Mouse (Mus musculus): ENCODE measurements around the gene Ccm2. TPM values are rescaled to one million over a fixed set of nuclear protein-coding genes. Genes with fewer than 3 reads are reported as not detected.

Gene Ccm2
- polyA plus RNA-seq, 1 experiment from 2014 or later: 87.6 TPM

- Histone ChIP-seq H3K9me3 (ENCODE audit: control insufficient read depth, low read length) (no peaks in the 10 kb centered on the region), H3K9ac (replicated peaks; ENCODE audit: low read depth, low read length) (no peak overlapping the region), H3K27me3 (ENCODE audit: control insufficient read depth, insufficient read depth, low read length) (no peaks in the 10 kb centered on the region), H3K36me3 (ENCODE audit: control insufficient read depth, insufficient read depth, low read length) (peaks cover 38% of the 10 kb centered on the region), H3K4me2 (ENCODE audit: low read depth, low read length) (no peak overlapping the region), H3K4me3 (ENCODE audit: low read depth, low read length) (no peak overlapping the region), H3K4me1 (ENCODE audit: control insufficient read depth, insufficient read depth, low read length) (peaks cover 31% of the 10 kb centered on the region), H3K27ac (ENCODE audit: low read depth, low read length) (peak overlapping the region; percentile 78)
- 61% methylated on average over 7 of the region's 7 CpGs for WGBS
- 0 out of 2 replicates have a peak, but pooled peaks have one; percentile 0 for ATAC-seq (ENCODE audit: low read depth)
Observed at GRCm38 (mm10) chr11:6597523-6597922, 50.8 kb downstream of the Ccm2 start.

GRCm38 (mm10) chr11:6598191-6598889, 51.7 kb downstream of the Ccm2 start:
- 61% methylated on average over 19 of the region's 19 CpGs for WGBS
- Histone ChIP-seq H3K4me1 (ENCODE audit: control insufficient read depth, insufficient read depth, low read length) (peaks cover 38% of the 10 kb centered on the region), H3K4me3 (ENCODE audit: low read depth, low read length) (0 out of 2 replicates have a peak overlapping the region, but pooled peaks have one; percentile 18), H3K27ac (ENCODE audit: low read depth, low read length) (peak overlapping the region; percentile 78), H3K27me3 (ENCODE audit: control insufficient read depth, insufficient read depth, low read length) (no peaks in the 10 kb centered on the region), H3K9ac (replicated peaks; ENCODE audit: low read depth, low read length) (peak overlapping the region; percentile 52), H3K9me3 (ENCODE audit: control insufficient read depth, low read length) (no peaks in the 10 kb centered on the region), H3K36me3 (ENCODE audit: control insufficient read depth, insufficient read depth, low read length) (peaks cover 39% of the 10 kb centered on the region), H3K4me2 (ENCODE audit: low read depth, low read length) (peak overlapping the region; percentile 50)
- ATAC-seq (ENCODE audit: low read depth): peak; percentile 3; the same call in 1 of the 2 replicates

DNA sequence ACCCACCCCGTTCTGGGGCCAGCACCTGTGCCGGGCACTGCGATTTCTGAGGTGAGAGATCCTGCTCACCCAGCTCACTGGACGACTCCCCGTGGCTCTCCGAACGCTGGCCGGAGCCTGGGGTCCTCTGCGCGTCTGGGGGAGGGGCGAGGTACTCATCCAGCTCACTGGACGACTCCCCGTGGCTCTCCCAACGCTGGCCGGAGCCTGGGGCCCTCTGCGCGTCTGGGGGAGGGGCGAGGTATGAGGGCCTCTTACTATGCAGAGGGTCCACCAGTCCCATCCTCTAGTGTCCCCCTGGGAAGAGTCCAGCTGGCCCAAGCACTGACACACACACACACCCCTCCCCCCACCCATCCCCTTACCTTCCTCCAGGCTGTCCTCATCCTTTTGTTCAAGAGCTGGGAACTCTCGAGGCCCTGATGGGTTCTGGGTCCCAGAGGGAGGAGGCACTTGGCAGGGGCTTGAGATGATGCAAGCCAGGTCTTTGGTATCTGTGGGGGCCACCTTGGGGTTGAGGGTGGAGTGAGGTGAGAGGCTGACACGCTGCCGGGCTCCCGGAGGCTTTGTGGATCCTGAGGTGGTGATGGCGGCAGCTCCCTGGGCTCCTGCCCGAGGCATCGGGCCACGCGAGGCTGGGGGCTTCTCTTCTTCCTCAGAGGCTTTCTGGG, 52.5 kb downstream of the Ccm2 start:
- H3K27ac ChIP-seq (ENCODE audit: low read depth, low read length): peak overlapping the region; percentile 78
- ATAC-seq (ENCODE audit: low read depth): peak; percentile 32
- H3K9ac ChIP-seq (replicated peaks; ENCODE audit: low read depth, low read length): peak overlapping the region; percentile 52
- peak overlapping the region; percentile 18; the same call in 1 of the 2 replicates for H3K4me3 ChIP-seq (ENCODE audit: low read depth, low read length)
- H3K4me2 ChIP-seq (ENCODE audit: low read depth, low read length): peak overlapping the region; percentile 50
- peaks cover 39% of the 10 kb centered on the region for H3K36me3 ChIP-seq (ENCODE audit: control insufficient read depth, insufficient read depth, low read length)
- no peaks in the 10 kb centered on the region for H3K9me3 ChIP-seq (ENCODE audit: control insufficient read depth, low read length)
- no peaks in the 10 kb centered on the region for H3K27me3 ChIP-seq (ENCODE audit: control insufficient read depth, insufficient read depth, low read length)
- WGBS: 8% methylated on average over 22 of the region's 27 CpGs
- H3K4me1 ChIP-seq (ENCODE audit: control insufficient read depth, insufficient read depth, low read length): peaks cover 46% of the 10 kb centered on the region

- WGBS: 76% methylated on average over 6 of the region's 6 CpGs
- Histone ChIP-seq H3K4me1 (ENCODE audit: control insufficient read depth, insufficient read depth, low read length) (peaks cover 52% of the 10 kb centered on the region), H3K4me3 (ENCODE audit: low read depth, low read length) (no peak overlapping the region), H3K9me3 (ENCODE audit: control insufficient read depth, low read length) (no peaks in the 10 kb centered on the region), H3K4me2 (ENCODE audit: low read depth, low read length) (peak overlapping the region; percentile 50; the same call in 1 of the 2 replicates), H3K27me3 (ENCODE audit: control insufficient read depth, insufficient read depth, low read length) (no peaks in the 10 kb centered on the region), H3K9ac (replicated peaks; ENCODE audit: low read depth, low read length) (no peak overlapping the region), H3K36me3 (ENCODE audit: control insufficient read depth, insufficient read depth, low read length) (peaks cover 35% of the 10 kb centered on the region), H3K27ac (ENCODE audit: low read depth, low read length) (peak overlapping the region; percentile 78)
- ATAC-seq (ENCODE audit: low read depth): peak; percentile 15; the same call in 1 of the 2 replicates
Observed at GRCm38 (mm10) chr11:6599831-6600230, 53.1 kb downstream of the Ccm2 start.

- Histone ChIP-seq H3K4me1 (ENCODE audit: control insufficient read depth, insufficient read depth, low read length) (peaks cover 52% of the 10 kb centered on the region), H3K9me3 (ENCODE audit: control insufficient read depth, low read length) (no peaks in the 10 kb centered on the region), H3K4me2 (ENCODE audit: low read depth, low read length) (no peak overlapping the region; the same call in 1 of the 2 replicates), H3K27ac (ENCODE audit: low read depth, low read length) (peak overlapping the region; percentile 78; the same call in 1 of the 2 replicates), H3K9ac (replicated peaks; ENCODE audit: low read depth, low read length) (no peak overlapping the region), H3K4me3 (ENCODE audit: low read depth, low read length) (no peak overlapping the region), H3K36me3 (ENCODE audit: control insufficient read depth, insufficient read depth, low read length) (peaks cover 35% of the 10 kb centered on the region), H3K27me3 (ENCODE audit: control insufficient read depth, insufficient read depth, low read length) (no peaks in the 10 kb centered on the region)
- 86% methylated on average over 8 of the region's 8 CpGs for WGBS
- no peak for ATAC-seq (ENCODE audit: low read depth)
Observed at GRCm38 (mm10) chr11:6600284-6600944, 53.7 kb downstream of the Ccm2 start.

GRCm38 (mm10) chr11:6601649-6602480, 55.2 kb downstream of the Ccm2 start:
- no peak overlapping the region for H3K4me2 ChIP-seq (ENCODE audit: low read depth, low read length)
- H3K4me3 ChIP-seq (ENCODE audit: low read depth, low read length): no peak overlapping the region
- no peaks in the 10 kb centered on the region for H3K27me3 ChIP-seq (ENCODE audit: control insufficient read depth, insufficient read depth, low read length)
- WGBS: 73% methylated on average over 20 of the region's 20 CpGs
- no peaks in the 10 kb centered on the region for H3K9me3 ChIP-seq (ENCODE audit: control insufficient read depth, low read length)
- ATAC-seq (ENCODE audit: low read depth): no peak
- H3K36me3 ChIP-seq (ENCODE audit: control insufficient read depth, insufficient read depth, low read length): peaks cover 30% of the 10 kb centered on the region
- H3K27ac ChIP-seq (ENCODE audit: low read depth, low read length): no peak overlapping the region
- H3K9ac ChIP-seq (replicated peaks; ENCODE audit: low read depth, low read length): peak overlapping the region; percentile 17; the same call in 1 of the 2 replicates
- peaks cover 52% of the 10 kb centered on the region for H3K4me1 ChIP-seq (ENCODE audit: control insufficient read depth, insufficient read depth, low read length)

DNA sequence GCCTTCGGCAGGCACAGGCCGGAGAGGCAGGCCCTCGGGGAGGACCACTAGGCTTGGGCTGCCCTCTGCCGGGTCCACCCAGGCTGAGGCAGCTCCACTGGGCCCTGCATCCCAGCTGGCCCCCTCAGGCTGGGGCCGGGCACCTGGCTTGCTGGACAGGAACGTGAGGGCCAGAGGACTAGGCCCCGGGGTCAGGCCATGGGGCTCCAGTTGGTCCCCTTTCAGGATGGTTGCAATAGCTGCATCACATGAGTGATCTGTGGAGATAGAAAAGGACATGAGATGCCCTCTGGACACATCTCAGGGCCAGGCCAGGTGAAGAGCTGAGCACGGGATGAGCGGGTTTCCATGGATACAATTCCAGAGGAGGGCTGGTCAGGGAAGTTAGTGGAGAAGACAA, 56.0 kb downstream of the Ccm2 start:
- Histone ChIP-seq H3K27ac (ENCODE audit: low read depth, low read length) (no peak overlapping the region), H3K4me3 (ENCODE audit: low read depth, low read length) (no peak overlapping the region), H3K4me1 (ENCODE audit: control insufficient read depth, insufficient read depth, low read length) (peaks cover 52% of the 10 kb centered on the region), H3K36me3 (ENCODE audit: control insufficient read depth, insufficient read depth, low read length) (peaks cover 30% of the 10 kb centered on the region), H3K27me3 (ENCODE audit: control insufficient read depth, insufficient read depth, low read length) (no peaks in the 10 kb centered on the region), H3K9me3 (ENCODE audit: control insufficient read depth, low read length) (no peaks in the 10 kb centered on the region), H3K4me2 (ENCODE audit: low read depth, low read length) (peak overlapping the region; percentile 99), H3K9ac (replicated peaks; ENCODE audit: low read depth, low read length) (peak overlapping the region; percentile 17; the same call in 1 of the 2 replicates)
- WGBS: 80% methylated on average over 7 of the region's 9 CpGs
- ATAC-seq (ENCODE audit: low read depth): no peak

- WGBS: 72% methylated on average over 9 of the region's 9 CpGs
- ATAC-seq (ENCODE audit: low read depth): no peak
- no peaks in the 10 kb centered on the region for H3K9me3 ChIP-seq (ENCODE audit: control insufficient read depth, low read length)
- peak overlapping the region; percentile 97; the same call in 1 of the 2 replicates for H3K27ac ChIP-seq (ENCODE audit: low read depth, low read length)
- H3K4me2 ChIP-seq (ENCODE audit: low read depth, low read length): peak overlapping the region; percentile 99
- peak overlapping the region; percentile 76 for H3K4me3 ChIP-seq (ENCODE audit: low read depth, low read length)
- peak overlapping the region; percentile 95 for H3K9ac ChIP-seq (replicated peaks; ENCODE audit: low read depth, low read length)
- H3K27me3 ChIP-seq (ENCODE audit: control insufficient read depth, insufficient read depth, low read length): no peaks in the 10 kb centered on the region
- peaks cover 48% of the 10 kb centered on the region for H3K4me1 ChIP-seq (ENCODE audit: control insufficient read depth, insufficient read depth, low read length)
- H3K36me3 ChIP-seq (ENCODE audit: control insufficient read depth, insufficient read depth, low read length): peaks cover 25% of the 10 kb centered on the region; the same call in 1 of the 2 replicates
Observed at GRCm38 (mm10) chr11:6603224-6603623, 56.5 kb downstream of the Ccm2 start.
